ENCODE assay signal across 11 mouse cellular contexts in genomic region chr9:45664326-45664725, GRCm38 (mm10).
DNase-seq lines count a peak whose midpoint lies in the region; ATAC-seq and TF ChIP-seq lines count a peak whose summit lies in the region.
"Had no signal": no experiment of that assay in that cellular context is flagged by ENCODE, and none has a peak within 500 bp of the region (broad histone marks: within the 10 kb centered on the region; RNA-seq: fewer than 3 reads in every experiment).

No protein-coding gene starts in this region.

- ATAC-seq in kidney, embryonic 15.5 days (replicated peaks; ENCODE audit: low FRiP score) = no peak
- ATAC-seq in forebrain, embryonic 13.5 days = no peak
- ATAC-seq in limb, embryonic 12.5 days (ENCODE audit: insufficient number of reproducible peaks, insufficient read depth, low FRiP score, low TSS enrichment, low read depth) = no peak
- ATAC-seq in neural tube, embryonic 14.5 days (ENCODE audit: low read depth) = no peak

- H3K9me3 ChIP-seq in kidney, embryonic 15.5 days (replicated peaks) = no peaks in the 10 kb centered on the region
- no peaks in the 10 kb centered on the region; the same call in 1 of the 2 replicates for H3K9me3 ChIP-seq in forebrain, embryonic 13.5 days (replicated peaks)
- H3K9me3 ChIP-seq in limb, embryonic 12.5 days = no peaks in the 10 kb centered on the region
- H3K9me3 ChIP-seq in neural tube, embryonic 14.5 days (ENCODE audit: control insufficient read depth, low read length) = no peaks in the 10 kb centered on the region
- H3K9me3 ChIP-seq: megakaryocyte, embryonic 14.5 days had no signal

- no peaks in the 10 kb centered on the region for H3K36me3 ChIP-seq in kidney, embryonic 15.5 days
- H3K36me3 ChIP-seq in forebrain, embryonic 13.5 days (ENCODE audit: poor library complexity, severe bottlenecking) = no peaks in the 10 kb centered on the region
- no peaks in the 10 kb centered on the region for H3K36me3 ChIP-seq in limb, embryonic 12.5 days
- no peaks in the 10 kb centered on the region for H3K36me3 ChIP-seq in neural tube, embryonic 14.5 days (ENCODE audit: control insufficient read depth, insufficient read depth, low read length)
- no peaks in the 10 kb centered on the region for H3K36me3 ChIP-seq in kidney, adult 2 months (ENCODE audit: control insufficient read depth, insufficient read depth, low read length)

- TF ChIP-seq CTCF in kidney, adult 2 months (conservative IDR thresholded peaks at IDR 0.05; ENCODE audit: insufficient read depth, insufficient read length, low read depth, low read length) = no peak

- intact Hi-C loops in gastrocnemius, postnatal 14 days (cut with DNase I; ENCODE audit: low total_unique reads) = no loop called here

- 82% methylated on average over 6 of the region's 6 CpGs for WGBS in kidney, embryonic 15.5 days
- 50% methylated on average over 6 of the region's 6 CpGs for WGBS in forebrain, embryonic 13.5 days
- 73% methylated on average over 6 of the region's 6 CpGs for WGBS in limb, embryonic 12.5 days
- 59% methylated on average over 6 of the region's 6 CpGs for WGBS in neural tube, embryonic 14.5 days
- 77% methylated on average over 6 of the region's 6 CpGs for WGBS in kidney, adult 2 months

- H3K27me3 ChIP-seq in kidney, embryonic 15.5 days = 0 out of 2 replicates have a peak, but pooled peaks cover 2% of the 10 kb centered on the region
- no peaks in the 10 kb centered on the region for H3K27me3 ChIP-seq in forebrain, embryonic 13.5 days
- no peaks in the 10 kb centered on the region for H3K27me3 ChIP-seq in limb, embryonic 12.5 days
- H3K27me3 ChIP-seq in neural tube, embryonic 14.5 days (ENCODE audit: control insufficient read depth, insufficient read depth, low read length) = no peaks in the 10 kb centered on the region
- no peaks in the 10 kb centered on the region for H3K27me3 ChIP-seq in kidney, adult 2 months (replicated peaks; ENCODE audit: control insufficient read depth, insufficient read depth, low read length)

- peaks cover 20% of the 10 kb centered on the region for H3K4me1 ChIP-seq in kidney, embryonic 15.5 days
- peaks cover 58% of the 10 kb centered on the region for H3K4me1 ChIP-seq in forebrain, embryonic 13.5 days
- H3K4me1 ChIP-seq in limb, embryonic 12.5 days (replicated peaks) = peaks cover 23% of the 10 kb centered on the region
- peaks cover 40% of the 10 kb centered on the region for H3K4me1 ChIP-seq in neural tube, embryonic 14.5 days (ENCODE audit: control insufficient read depth, insufficient read depth, low read length)
- no peaks in the 10 kb centered on the region for H3K4me1 ChIP-seq in kidney, adult 2 months (ENCODE audit: control insufficient read depth, insufficient read depth, low read length)
- H3K4me1 ChIP-seq: megakaryocyte, embryonic 14.5 days had no signal

- H3K27ac ChIP-seq in kidney, embryonic 15.5 days = 0 out of 2 replicates have a peak overlapping the region, but pooled peaks have one; percentile 49
- H3K27ac ChIP-seq in forebrain, embryonic 13.5 days = peak overlapping the region; percentile 98
- H3K27ac ChIP-seq in limb, embryonic 12.5 days = peak overlapping the region; percentile 66
- peak overlapping the region; percentile 86 for H3K27ac ChIP-seq in neural tube, embryonic 14.5 days (ENCODE audit: low read depth, low read length)
- no peak overlapping the region for H3K27ac ChIP-seq in kidney, adult 2 months (ENCODE audit: insufficient read depth, low read depth, low read length)

- no peak overlapping the region; the same call in 1 of the 2 replicates for H3K4me2 ChIP-seq in kidney, embryonic 15.5 days
- peak overlapping the region; percentile 24; the same call in 1 of the 2 replicates for H3K4me2 ChIP-seq in forebrain, embryonic 13.5 days
- H3K4me2 ChIP-seq in limb, embryonic 12.5 days = peak overlapping the region; percentile 23; the same call in 1 of the 2 replicates
- no peak overlapping the region for H3K4me2 ChIP-seq in neural tube, embryonic 14.5 days (ENCODE audit: low read depth, low read length)

- H3K4me3 ChIP-seq in kidney, embryonic 15.5 days (replicated peaks) = no peak overlapping the region
- H3K4me3 ChIP-seq in forebrain, embryonic 13.5 days = no peak overlapping the region
- H3K4me3 ChIP-seq in limb, embryonic 12.5 days (replicated peaks) = no peak overlapping the region
- H3K4me3 ChIP-seq in neural tube, embryonic 14.5 days (ENCODE audit: low read depth, low read length) = no peak overlapping the region
- H3K4me3 ChIP-seq in kidney, adult 2 months (ENCODE audit: insufficient read depth, low read depth, low read length) = no peak overlapping the region
- H3K4me3 ChIP-seq: megakaryocyte, embryonic 14.5 days had no signal

- no peak for DNase-seq in kidney, postnatal 14 days
- DNase-seq in urinary bladder, postnatal 10 days (ENCODE audit: low spot score) = no peak
- DNase-seq in gastrocnemius, postnatal 14 days = no peak
- no peak for DNase-seq in kidney, adult 2 months
- DNase-seq: lung, adult 2 months; thymus, postnatal 4 days had no signal

- TF ChIP-seq POLR2A in kidney, adult 2 months (IDR thresholded peaks at IDR 0.05; ENCODE audit: low read depth, low read length) = no peak

- no peak overlapping the region for H3K9ac ChIP-seq in kidney, embryonic 15.5 days
- H3K9ac ChIP-seq in forebrain, embryonic 13.5 days = peak overlapping the region; percentile 53
- H3K9ac ChIP-seq in limb, embryonic 12.5 days (replicated peaks) = no peak overlapping the region
- H3K9ac ChIP-seq in neural tube, embryonic 14.5 days (replicated peaks; ENCODE audit: low read depth, low read length) = no peak overlapping the region

Comparison
In these comparisons a context has a peak if more than half of its experiments do, and no peak if none do; other contexts are left out.
1. H3K4me2 ChIP-seq: peak in forebrain, embryonic 13.5 days (single experiment) and limb, embryonic 12.5 days (single experiment); none in kidney, embryonic 15.5 days (single experiment) and neural tube, embryonic 14.5 days (single experiment).